Mouse (Mus musculus): ENCODE measurements around the gene Actg1. TPM values are rescaled to one million over a fixed set of nuclear protein-coding genes. Genes with fewer than 3 reads are reported as not detected.

The Actg1 gene
- total and polyA plus RNA-seq, 3 experiments = 1,832 to 4,362 (median 2,424) TPM

- Histone ChIP-seq H3K27me3 (replicated peaks) (peaks cover 57% of the 10 kb centered on the region), H3K9ac (ENCODE audit: insufficient read depth, low read depth) (no peak overlapping the region), H3K27ac (ENCODE audit: insufficient read depth, low read depth) (no peak overlapping the region), H3K9me3 (replicated peaks; ENCODE audit: low read length) (peaks cover 3% of the 10 kb centered on the region), H3K4me2 (ENCODE audit: insufficient read depth, low read depth, poor library complexity, severe bottlenecking) (no peak overlapping the region; the same call in 1 of the 2 replicates), H3K79me2 (replicated peaks; ENCODE audit: control insufficient read depth, extremely low read depth, insufficient read depth, poor library complexity, severe bottlenecking) (no peaks in the 10 kb centered on the region), H3K4me3 (replicated peaks in 1 of 3; ENCODE audit: low read depth in 2 of 3, low read length in 2 of 3, poor library complexity in 1 of 3) (no peak overlapping the region), H3K4me1 (ENCODE audit: control insufficient read depth in 1 of 2, insufficient read depth in 2 of 2) (peaks cover 5 to 21% of the 10 kb centered on the region in 2 experiments), H3K36me3 (replicated peaks in 1 of 2; ENCODE audit: control insufficient read depth in 1 of 2, insufficient read depth in 1 of 2, low read length in 1 of 2) (no peaks in the 10 kb centered on the region)
- in situ Hi-C loops (cut with MboI; ENCODE audit: low pct_ligation_motif_present, low pct_unique_long_range_greater_than_20kb, low sequenced_read_pairs) (no loop called here), dilution Hi-C loops (cut with MboI; ENCODE audit: extremely low pct_ligation_motif_present, extremely low pct_unique_long_range_greater_than_20kb, low sequenced_read_pairs) (no loop called here)
- no peak for DNase-seq (ENCODE audit: extremely low read depth)
- TF ChIP-seq ZKSCAN1 (IDR thresholded peaks at IDR 0.05; ENCODE audit: borderline replicate concordance, low read depth, low read length) (no peak), USF2 (conservative IDR thresholded peaks at IDR 0.05; ENCODE audit: low read depth, low read length) (no peak), JUN (IDR thresholded peaks at IDR 0.05; ENCODE audit: insufficient read depth, low read depth, low read length) (no peak), NRF1 (IDR thresholded peaks at IDR 0.05; ENCODE audit: low read depth, low read length) (no peak), TCF12 (IDR thresholded peaks at IDR 0.05; ENCODE audit: low read depth, low read length) (no peak), BHLHE40 (IDR thresholded peaks at IDR 0.05; ENCODE audit: low read depth, low read length) (no peak), MAFK (IDR thresholded peaks at IDR 0.05; ENCODE audit: insufficient replicate concordance, low read length) (no peak), MAX (IDR thresholded peaks at IDR 0.05; ENCODE audit: low read length) (no peak), NELFE (IDR thresholded peaks at IDR 0.05; ENCODE audit: low read depth, low read length) (no peak), POLR2AphosphoS2 (IDR thresholded peaks at IDR 0.05; ENCODE audit: low read depth, low read length) (no peak), PAX5 (IDR thresholded peaks at IDR 0.05; ENCODE audit: low read length) (no peak), RAD21 (IDR thresholded peaks at IDR 0.05; ENCODE audit: low read depth, low read length) (no peak)
Observed at GRCm38 (mm10) chr11:120317456-120317855, 30.9 kb downstream of the Actg1 start.

- peaks cover 64% of the 10 kb centered on the region for H3K27me3 ChIP-seq (replicated peaks)
- DNase-seq (ENCODE audit: extremely low read depth) = no peak
- H3K4me3 ChIP-seq (replicated peaks in 1 of 3; ENCODE audit: low read depth in 2 of 3, low read length in 2 of 3, poor library complexity in 1 of 3) = peak overlapping the region; percentile 52 to 67 (median 63)
- peaks cover 3% of the 10 kb centered on the region for H3K9me3 ChIP-seq (replicated peaks; ENCODE audit: low read length)
- no peaks in the 10 kb centered on the region for H3K79me2 ChIP-seq (replicated peaks; ENCODE audit: control insufficient read depth, extremely low read depth, insufficient read depth, poor library complexity, severe bottlenecking)
- H3K4me1 ChIP-seq (ENCODE audit: control insufficient read depth in 1 of 2, insufficient read depth in 2 of 2) = peaks cover 5 to 21% of the 10 kb centered on the region in 2 experiments
- H3K27ac ChIP-seq (ENCODE audit: insufficient read depth, low read depth) = 0 out of 2 replicates have a peak overlapping the region, but pooled peaks have one; percentile 18
- TF ChIP-seq ELF1 (IDR thresholded peaks at IDR 0.05; ENCODE audit: low read depth, low read length) (peak; percentile 25; the same call in 1 of the 2 replicates), MXI1 (IDR thresholded peaks at IDR 0.05; ENCODE audit: low read depth, low read length) (no peak), IRF4 (IDR thresholded peaks at IDR 0.05; ENCODE audit: low read depth, low read length) (no peak), USF2 (conservative IDR thresholded peaks at IDR 0.05; ENCODE audit: low read depth, low read length) (no peak), UBTF (IDR thresholded peaks at IDR 0.05; ENCODE audit: low read depth, low read length) (no peak), NELFE (IDR thresholded peaks at IDR 0.05; ENCODE audit: low read depth, low read length) (no peak), SMC3 (IDR thresholded peaks at IDR 0.05; ENCODE audit: low read depth, low read length) (no peak), POLR2A (IDR thresholded peaks at IDR 0.05; ENCODE audit: low read depth, low read length) (peak; percentile 38), NRF1 (IDR thresholded peaks at IDR 0.05; ENCODE audit: low read depth, low read length) (0 out of 2 replicates have a peak, but pooled peaks have one; percentile 1), KAT2A (IDR thresholded peaks at IDR 0.05; ENCODE audit: insufficient replicate concordance, low read length) (no peak), ZC3H11A (IDR thresholded peaks at IDR 0.05; ENCODE audit: low read depth, low read length) (no peak)
- dilution Hi-C loops (cut with MboI; ENCODE audit: extremely low pct_ligation_motif_present, extremely low pct_unique_long_range_greater_than_20kb, low sequenced_read_pairs) = no loop called here
- H3K36me3 ChIP-seq (replicated peaks in 1 of 2; ENCODE audit: control insufficient read depth in 1 of 2, insufficient read depth in 1 of 2, low read length in 1 of 2) = no peaks in the 10 kb centered on the region
- in situ Hi-C loops (cut with MboI; ENCODE audit: low pct_ligation_motif_present, low pct_unique_long_range_greater_than_20kb, low sequenced_read_pairs) = no loop called here
- H3K9ac ChIP-seq (ENCODE audit: insufficient read depth, low read depth) = peak overlapping the region; percentile 43
- peak overlapping the region; percentile 96 for H3K4me2 ChIP-seq (ENCODE audit: insufficient read depth, low read depth, poor library complexity, severe bottlenecking)
Observed at GRCm38 (mm10) chr11:120316690-120317254, 31.6 kb downstream of the Actg1 start.

All from CH12.LX (cell line).